Mouse (Mus musculus) G1E (cell line): ENCODE measurements around the gene Nol7. TPM values are rescaled to one million over a fixed set of nuclear protein-coding genes. Genes with fewer than 3 reads are reported as not detected.

Source experiments
- ATAC-seq: 2 replicates; pipeline ENCODE4 v1.8.0; 2016; ENCODE audit warnings: mild to moderate bottlenecking; ENCODE audit not compliant: insufficient number of reproducible peaks, poor library complexity, low FRiP score, severe bottlenecking; ENCODE audit errors: extremely low read depth
- DNase-seq: peaks from one replicate; pipeline ENCODE4 v3.0.0; 2012; ENCODE audit warnings: low spot score
- H3K27me3 ChIP-seq: 2 replicates; pipeline ENCODE4 v1.6.1; 2012; ENCODE audit warnings: mild to moderate bottlenecking, low read length, inconsistent platforms; ENCODE audit not compliant: insufficient read depth
- H3K36me3 ChIP-seq: replicated peaks from 2 replicates; pipeline ENCODE3; 2012; ENCODE audit warnings: mild to moderate bottlenecking, inconsistent platforms
- H3K4me1 ChIP-seq: 2 replicates; pipeline ENCODE4 v1.6.1; 2012; ENCODE audit warnings: low read depth, low read length, inconsistent platforms, mixed read lengths; ENCODE audit not compliant: insufficient read depth
- H3K4me3 ChIP-seq: 2 replicates; pipeline ENCODE4 v1.5.1; 2012; ENCODE audit warnings: low read depth, mild to moderate bottlenecking, inconsistent platforms, low read length, moderate library complexity, mixed read lengths
- H3K9me3 ChIP-seq: replicated peaks from 2 replicates; pipeline ENCODE4 v1.6.1; 2012; ENCODE audit warnings: inconsistent platforms
- CTCF ChIP-seq: IDR thresholded peaks from 2 replicates; pipeline ENCODE4 v1.5.1; 2012; ENCODE audit warnings: low read depth, low read length, inconsistent platforms, mixed read lengths
- GATA1 ChIP-seq: IDR thresholded peaks from 2 replicates; pipeline ENCODE4 v1.6.1; 2012; ENCODE audit warnings: borderline replicate concordance, low read length, inconsistent platforms, mixed read lengths
- GATA2 ChIP-seq: IDR thresholded peaks from 2 replicates; pipeline ENCODE4 v1.6.1; 2012; ENCODE audit warnings: low read depth, low read length, inconsistent platforms, borderline replicate concordance
- POLR2AphosphoS5 ChIP-seq: IDR thresholded peaks from 2 replicates; pipeline ENCODE4 v1.6.1; 2012; ENCODE audit warnings: low read depth, low read length, inconsistent platforms; ENCODE audit not compliant: insufficient replicate concordance
- TAL1 ChIP-seq: conservative IDR thresholded peaks from 2 replicates; pipeline ENCODE4 v1.6.1; 2012; ENCODE audit warnings: low read depth, low read length, inconsistent platforms, mixed read lengths
- polyA plus RNA-seq: library from polyadenylated mRNA; stranded (reverse); fragments of >175 nt; gene quantifications from 2 replicates; pipeline ENCODE4 v1.2.3, GENCODE M21; 2012
- total RNA-seq, 2 experiments: library from RNA; stranded (forward) in 1 of 2; stranded (reverse) in 1 of 2; fragments of 200-1000 nt in 1 of 2; fragments of >200 nt in 1 of 2; fragmentation: Nextera tagmentation in 1 of 2; gene quantifications; 2 replicates each; pipeline ENCODE4 v1.2.3; 2014 to 2017

The Nol7 gene
- total and polyA plus RNA-seq, 3 experiments, result 174 to 231 (median 221) TPM

DNA sequence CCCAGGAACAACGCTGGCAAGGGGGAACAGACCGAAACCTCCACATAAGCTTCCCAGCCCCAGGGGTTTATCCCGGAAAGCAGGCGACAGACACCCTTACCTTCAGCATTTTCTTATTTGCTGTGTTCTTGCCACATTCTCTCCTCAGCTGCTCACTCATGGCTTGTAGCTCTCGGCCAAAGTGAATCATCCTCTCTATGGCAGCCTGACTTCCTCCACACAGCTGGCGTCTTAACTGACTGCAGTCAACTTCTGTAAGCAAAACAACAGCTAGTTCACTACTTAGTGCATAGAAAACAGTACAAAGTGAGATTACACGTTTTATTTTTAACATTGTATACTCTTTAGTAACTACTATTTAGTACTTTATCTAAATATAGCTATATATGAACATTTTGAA, 14.1 kb downstream of the Nol7 start:
- peaks cover 81% of the 10 kb centered on the region for H3K36me3 ChIP-seq
- ATAC-seq (no peak), DNase-seq (no peak)
- H3K9me3 ChIP-seq, result no peaks in the 10 kb centered on the region
- no peak overlapping the region for H3K4me3 ChIP-seq
- H3K4me1 ChIP-seq, result no peaks in the 10 kb centered on the region
- TF ChIP-seq TAL1 (no peak), POLR2AphosphoS5 (no peak), GATA2 (no peak), GATA1 (no peak), CTCF (no peak)
- no peaks in the 10 kb centered on the region for H3K27me3 ChIP-seq

DNA sequence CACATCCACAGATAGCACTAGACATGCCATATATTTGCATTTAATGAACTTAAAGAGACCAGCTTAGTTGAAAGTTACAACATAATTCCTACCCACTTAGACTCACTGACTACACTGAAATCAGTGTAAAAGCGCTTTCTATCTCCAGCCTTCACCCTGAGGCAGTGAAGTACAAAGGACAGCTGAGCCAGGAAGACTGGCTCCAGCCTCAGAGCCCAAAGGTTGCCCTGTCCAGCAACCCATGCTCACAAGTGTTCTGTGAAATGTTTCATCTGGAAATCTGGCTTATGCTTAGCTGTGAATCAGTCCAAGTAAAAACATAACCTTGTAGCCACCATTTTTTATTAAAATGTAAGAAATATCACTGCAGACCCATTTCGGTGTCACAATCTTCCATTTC, 15.4 kb downstream of the Nol7 start:
- H3K4me1 ChIP-seq, result no peaks in the 10 kb centered on the region
- H3K27me3 ChIP-seq, result no peaks in the 10 kb centered on the region
- no peak for ATAC-seq
- DNase-seq, result no peak
- H3K9me3 ChIP-seq, result no peaks in the 10 kb centered on the region
- no peak for TF ChIP-seq POLR2AphosphoS5
- no peak overlapping the region for H3K4me3 ChIP-seq
- peaks cover 76% of the 10 kb centered on the region for H3K36me3 ChIP-seq

DNA sequence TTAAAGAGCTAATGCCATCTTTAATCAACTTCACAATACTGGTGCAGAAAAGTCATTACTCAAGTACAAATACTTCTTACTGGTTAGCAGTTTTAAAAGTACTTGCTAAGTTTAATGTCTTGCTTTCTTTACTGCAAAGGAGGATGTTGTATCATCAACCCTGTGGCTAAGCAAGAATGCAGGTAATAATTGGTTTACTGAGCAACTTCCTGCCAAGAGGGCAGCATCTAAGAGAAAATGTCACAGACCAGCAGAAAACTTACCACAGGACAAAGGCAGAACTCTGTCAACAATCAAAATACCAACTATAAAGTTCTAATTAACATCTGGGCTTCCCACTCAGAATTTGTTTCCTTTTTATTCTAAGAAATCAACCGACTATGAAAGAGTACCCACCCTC, 17.1 kb downstream of the Nol7 start:
- DNase-seq (no peak), ATAC-seq (no peak)
- Histone ChIP-seq H3K9me3 (no peaks in the 10 kb centered on the region), H3K36me3 (peaks cover 80% of the 10 kb centered on the region), H3K4me1 (no peaks in the 10 kb centered on the region), H3K4me3 (no peak overlapping the region), H3K27me3 (no peaks in the 10 kb centered on the region)
- no peak for TF ChIP-seq GATA2
- TF ChIP-seq GATA1, result no peak
- no peak for TF ChIP-seq POLR2AphosphoS5

DNA sequence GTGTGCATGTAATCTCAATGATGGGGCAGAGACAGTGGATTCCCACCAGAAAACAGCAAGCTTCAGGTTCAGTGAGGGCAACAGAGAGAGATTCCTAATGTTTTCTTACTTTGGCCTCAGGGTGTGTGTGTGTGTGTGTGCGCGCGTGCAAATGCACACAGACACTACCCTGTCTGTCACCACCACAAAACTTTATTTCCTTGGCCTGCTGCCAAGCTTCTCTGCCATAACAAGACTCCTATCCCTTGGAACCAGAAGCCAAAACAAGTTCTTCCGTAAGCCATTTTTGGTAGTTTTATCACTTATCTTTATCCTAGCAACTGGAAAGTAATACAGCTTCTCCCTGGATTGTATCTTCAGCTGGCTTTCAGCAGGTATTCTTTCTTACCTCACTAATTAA, 30.2 kb downstream of the Nol7 start:
- Histone ChIP-seq H3K4me3 (no peak overlapping the region), H3K36me3 (peaks cover 51% of the 10 kb centered on the region), H3K4me1 (peaks cover 3% of the 10 kb centered on the region; the same call in 1 of the 2 replicates), H3K9me3 (no peaks in the 10 kb centered on the region), H3K27me3 (no peaks in the 10 kb centered on the region)
- ATAC-seq, result no peak
- no peak for DNase-seq
- TF ChIP-seq GATA1 (no peak), GATA2 (no peak), CTCF (no peak), POLR2AphosphoS5 (no peak), TAL1 (no peak)

DNA sequence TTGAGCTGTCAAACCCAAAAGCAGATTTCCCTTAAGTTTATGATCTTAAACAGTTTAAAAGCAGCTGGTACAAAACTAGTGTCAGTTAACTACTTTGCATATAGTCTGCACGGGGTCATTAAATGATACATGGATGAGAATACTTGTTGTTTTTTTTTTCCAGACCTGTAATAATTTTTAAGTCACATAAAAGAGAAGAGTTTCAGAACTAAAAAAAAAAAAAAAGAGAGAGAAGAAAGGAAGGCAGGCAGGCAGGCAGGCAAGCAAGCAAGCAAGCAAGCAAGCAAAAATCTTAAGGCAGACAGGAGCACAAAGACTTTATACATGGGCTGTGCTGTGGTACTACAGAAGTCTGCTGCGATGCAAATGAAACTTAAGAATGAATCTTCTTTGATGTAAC, 35.2 kb downstream of the Nol7 start:
- TF ChIP-seq POLR2AphosphoS5 (no peak), GATA2 (no peak), TAL1 (no peak), GATA1 (no peak), CTCF (no peak)
- Histone ChIP-seq H3K9me3 (no peaks in the 10 kb centered on the region), H3K4me3 (no peak overlapping the region), H3K4me1 (peaks cover 3% of the 10 kb centered on the region; the same call in 1 of the 2 replicates), H3K36me3 (peaks cover 30% of the 10 kb centered on the region), H3K27me3 (no peaks in the 10 kb centered on the region)
- DNase-seq (no peak), ATAC-seq (no peak)

DNA sequence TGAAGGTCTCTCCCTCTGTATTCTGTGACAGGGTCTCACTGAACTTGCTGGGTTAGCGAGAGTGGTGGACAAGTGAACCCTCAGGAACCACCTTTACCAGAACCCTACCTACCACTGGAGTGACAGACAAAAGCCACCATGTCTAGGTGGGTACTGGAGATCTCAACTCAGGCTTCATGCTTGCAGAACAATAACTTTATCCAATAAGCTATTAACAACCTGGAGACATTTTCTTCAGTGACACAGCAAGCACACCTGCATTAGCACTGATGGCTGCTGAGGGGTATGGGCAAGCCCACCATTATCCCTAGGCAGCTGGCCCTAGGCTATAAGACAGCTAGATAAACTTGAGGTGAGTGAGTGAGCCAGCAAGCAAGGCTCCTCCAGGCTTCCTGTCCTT, 42.2 kb downstream of the Nol7 start:
- DNase-seq (no peak), ATAC-seq (no peak)
- H3K4me3 ChIP-seq, result no peak overlapping the region
- H3K36me3 ChIP-seq, result peaks cover 11% of the 10 kb centered on the region
- H3K4me1 ChIP-seq, result peaks cover 3% of the 10 kb centered on the region
- TF ChIP-seq GATA1 (no peak), GATA2 (no peak), TAL1 (no peak), CTCF (no peak), POLR2AphosphoS5 (no peak)
- no peaks in the 10 kb centered on the region for H3K27me3 ChIP-seq
- H3K9me3 ChIP-seq, result no peaks in the 10 kb centered on the region

DNA sequence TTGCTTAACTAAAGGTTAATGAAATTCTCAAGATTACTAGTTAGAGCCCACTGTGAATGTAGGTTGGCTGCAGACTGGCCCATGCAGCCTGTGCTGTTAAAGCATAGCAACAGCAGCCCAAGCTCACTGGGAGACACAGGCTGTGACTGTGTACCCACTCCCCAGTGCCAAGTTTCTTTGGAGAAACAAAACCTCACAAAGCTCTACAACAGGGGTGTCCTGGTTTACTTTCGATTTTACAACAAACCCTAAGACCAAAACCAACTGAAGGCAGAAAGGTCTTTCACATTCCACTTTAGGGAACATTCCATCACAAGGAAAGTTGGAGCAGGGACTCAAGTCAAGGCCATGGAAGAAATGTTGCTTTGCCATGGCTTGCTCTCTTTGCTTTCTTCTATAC, 44.4 kb downstream of the Nol7 start:
- DNase-seq (no peak), ATAC-seq (no peak)
- Histone ChIP-seq H3K4me3 (no peak overlapping the region), H3K36me3 (peaks cover 18% of the 10 kb centered on the region), H3K9me3 (no peaks in the 10 kb centered on the region), H3K4me1 (peaks cover 5% of the 10 kb centered on the region), H3K27me3 (no peaks in the 10 kb centered on the region)
- TF ChIP-seq GATA2 (no peak), POLR2AphosphoS5 (no peak), GATA1 (no peak), CTCF (no peak), TAL1 (no peak)
